ENCODE assay signal across 14 mouse cellular contexts in genomic region chr13:64307508-64307907, GRCm38 (mm10). TPM values are rescaled to one million over a fixed set of nuclear protein-coding genes. Genes with fewer than 3 reads are reported as not detected.
DNase-seq lines count a peak whose midpoint lies in the region; ATAC-seq lines count a peak whose summit lies in the region.
"Had no signal": no experiment of that assay in that cellular context is flagged by ENCODE, and none has a peak within 500 bp of the region (broad histone marks: within the 10 kb centered on the region; RNA-seq: fewer than 3 reads in every experiment).

No protein-coding gene starts in this region.

- DNase-seq in layer of hippocampus, adult 11-12 months (ENCODE audit: low spot score), result peak; percentile 34
- no peak for DNase-seq in layer of hippocampus, postnatal 25 days (ENCODE audit: extremely low spot score in 1 of 2, low spot score in 1 of 2)
- DNase-seq in brain, adult 2 months (ENCODE audit: low read depth, low spot score), result peak; percentile 58
- peak; percentile 78 for DNase-seq in cerebellum, adult 9-10 months
- peak; percentile 31 for DNase-seq in layer of hippocampus, adult 9-11 months
- no peak for DNase-seq in embryo, embryonic 9.5 days (ENCODE audit: extremely low spot score)
- DNase-seq: adrenal gland, adult 2 months; embryo, embryonic 11 days; heart, postnatal 36 days; kidney, adult 18-20 months; thymus, postnatal 36 days had no signal

- ATAC-seq in erythroid progenitor cell, adult 5-6 weeks (replicated peaks; ENCODE audit: low FRiP score, poor library complexity, severe bottlenecking), result no peak
- ATAC-seq: hindbrain, postnatal 0 days; lung, postnatal 0 days had no signal

RNA-seq across cellular contexts. Expression of gene Aaed1, which starts 5.0 kb away (rescaled TPM):
- total RNA-seq in layer of hippocampus, postnatal 25 days (2021), result 10 to 100 TPM; 13.1 to 14.4 TPM
- 4.2 and 11.9 TPM in 2 replicates for total RNA-seq in erythroid progenitor cell, adult 5-6 weeks (2015; ENCODE audit: low replicate concordance)
- 6.2 and 10.5 TPM in 2 replicates for total RNA-seq in erythroid progenitor cell, adult 5-6 weeks (2017; ENCODE audit: low replicate concordance)

RNA-seq across cellular contexts. Expression of gene Cdc14b, which starts 32.4 kb away (rescaled TPM):
- total RNA-seq in layer of hippocampus, postnatal 25 days (2021), result 1 to 10 TPM; 6.9 to 7.2 TPM
- 0.42 and 0.72 TPM in 2 replicates for total RNA-seq in erythroid progenitor cell, adult 5-6 weeks (2015; ENCODE audit: low replicate concordance)
- 2.7 TPM in 1 of 2 replicates, not detected in the other for total RNA-seq in erythroid progenitor cell, adult 5-6 weeks (2017; ENCODE audit: low replicate concordance)

Comparison
In these comparisons a context has a peak if more than half of its experiments do, and no peak if none do; other contexts are left out.
1. DNase-seq: peak in layer of hippocampus, adult 11-12 months (single experiment), brain, adult 2 months (single experiment), cerebellum, adult 9-10 months (single experiment) and layer of hippocampus, adult 9-11 months (single experiment); none in layer of hippocampus, postnatal 25 days (0 of 2) and embryo, embryonic 9.5 days (single experiment).